Mouse (Mus musculus): ENCODE results near the gene Vasn.

Vasn gene

DNA sequence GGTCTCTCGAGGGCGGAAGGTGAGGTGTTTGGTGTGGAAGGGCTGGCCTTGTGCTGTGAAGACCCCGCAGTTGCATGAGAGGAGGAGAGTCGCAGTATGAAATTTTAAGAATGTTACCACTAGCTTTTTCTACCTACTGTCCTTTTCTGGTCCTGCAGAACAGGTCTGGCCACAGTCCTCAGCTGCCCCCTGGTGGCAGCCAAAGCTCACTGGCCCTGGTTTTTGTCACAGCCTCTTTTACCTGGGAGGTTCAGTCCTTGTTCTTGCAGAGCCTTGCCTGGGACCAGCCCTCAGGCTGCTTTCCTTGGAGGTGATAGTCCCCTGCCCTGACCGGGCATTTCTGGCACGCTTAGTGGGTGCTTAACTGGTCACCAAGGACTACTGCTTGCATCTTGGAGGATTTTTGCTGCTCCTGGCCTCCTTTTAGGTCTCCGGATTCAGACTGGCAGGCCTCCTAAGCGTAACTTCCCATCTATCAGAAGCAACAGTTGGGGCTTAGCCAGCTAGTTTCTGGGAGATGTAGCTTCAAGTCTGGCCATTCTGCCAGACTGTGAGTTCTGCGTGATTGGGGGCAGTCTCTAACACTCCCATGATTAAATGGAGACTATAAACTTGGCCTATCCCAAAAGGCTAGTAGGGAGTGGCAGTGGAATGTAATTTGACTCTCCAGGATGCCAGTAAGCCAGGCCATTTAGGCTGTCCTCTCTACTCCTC, 31.8 kb upstream of the Vasn start:
- peak; percentile 71 to 76 for DNase-seq (ENCODE audit: low spot score in 2 of 2)

DNA sequence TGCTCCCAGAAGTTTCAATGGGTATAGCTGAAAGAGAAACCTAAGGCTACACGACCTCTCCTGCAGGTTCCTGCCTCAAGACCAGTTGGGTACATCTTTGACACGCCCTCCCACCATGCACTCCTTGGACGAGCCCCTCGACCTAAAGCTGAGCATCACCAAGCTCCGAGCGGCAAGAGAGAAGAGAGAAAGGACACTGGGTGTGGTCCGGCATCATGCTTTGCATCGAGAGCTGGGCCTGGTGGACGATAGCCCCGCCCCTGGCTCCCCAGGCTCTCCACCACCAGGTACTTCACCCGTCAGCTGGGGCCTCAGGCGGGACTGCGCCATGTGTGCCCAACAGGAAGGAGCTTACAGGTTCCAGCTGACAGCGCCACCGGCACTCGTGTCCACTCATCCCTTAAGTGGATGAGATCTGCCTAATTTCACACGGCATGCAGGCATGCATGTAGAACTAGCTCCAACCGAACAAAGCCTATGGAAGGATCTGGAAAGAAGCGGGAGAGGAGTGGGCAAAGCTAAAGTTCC, 31.1 kb upstream of the Vasn start:
- DNase-seq (ENCODE audit: low spot score in 2 of 2) = no peak

- no peak for DNase-seq (ENCODE audit: low spot score in 2 of 2)
Measured at GRCm38 (mm10) chr16:4611193-4611592, 28.5 kb upstream of the Vasn start.

DNA sequence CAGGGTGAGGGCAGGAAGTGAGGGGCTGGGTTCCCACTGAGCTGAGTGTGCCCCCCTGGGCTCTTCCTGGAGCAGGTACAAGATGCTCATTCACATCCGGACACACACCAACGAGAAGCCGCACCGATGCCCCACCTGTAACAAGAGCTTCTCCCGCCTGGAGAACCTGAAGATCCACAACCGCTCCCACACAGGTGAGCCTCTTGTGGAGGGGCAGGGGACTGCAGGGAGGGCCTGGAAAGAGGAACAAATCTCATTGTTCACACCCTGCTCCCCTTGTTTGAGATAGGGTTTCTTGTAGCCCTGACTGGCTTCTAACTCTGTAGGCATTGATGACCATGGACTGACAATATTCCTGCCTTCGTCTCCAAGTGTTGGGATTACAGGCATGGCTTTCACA, 28.1 kb upstream of the Vasn start:
- no peak for DNase-seq (ENCODE audit: low spot score in 2 of 2)

DNA sequence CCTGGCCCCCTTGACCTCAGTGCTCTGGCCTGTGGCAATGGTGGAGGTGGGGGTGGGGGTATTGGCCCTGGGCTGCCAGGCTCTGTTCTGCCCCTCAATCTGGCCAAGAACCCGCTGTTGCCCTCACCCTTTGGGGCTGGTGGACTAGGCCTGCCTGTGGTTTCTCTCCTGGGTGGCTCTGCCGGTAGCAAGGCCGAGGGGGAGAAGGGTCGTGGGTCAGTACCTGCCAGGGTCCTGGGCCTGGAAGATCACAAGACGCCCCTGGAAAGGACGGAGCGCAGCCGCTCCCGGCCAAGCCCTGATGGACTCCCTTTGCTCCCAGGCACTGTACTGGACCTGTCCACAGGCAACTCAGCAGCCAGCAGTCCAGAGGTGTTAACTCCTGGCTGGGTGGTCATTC, 26.0 kb upstream of the Vasn start:
- DNase-seq (ENCODE audit: low spot score in 2 of 2) = no peak

DNA sequence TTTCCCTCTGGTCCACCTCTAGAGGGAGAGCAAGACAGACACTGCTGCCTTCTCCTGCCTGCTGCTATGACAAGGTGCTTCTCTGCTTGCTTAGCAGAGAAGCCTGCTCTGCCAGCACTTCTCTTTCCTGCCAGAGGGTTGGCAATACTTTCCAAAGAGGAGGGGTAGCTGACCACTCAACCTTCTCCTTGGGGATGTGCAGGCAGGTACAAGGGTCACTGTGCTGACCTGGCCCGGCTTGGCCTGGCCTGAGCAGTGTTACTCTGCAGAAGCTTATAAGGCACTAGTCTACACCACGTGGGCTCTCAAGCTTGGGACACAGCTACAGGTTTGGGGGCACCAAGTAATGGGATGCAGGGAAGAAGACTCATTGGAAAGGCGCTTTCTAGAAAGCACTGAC, 25.1 kb upstream of the Vasn start:
- no peak for DNase-seq (ENCODE audit: low spot score in 2 of 2)

DNA sequence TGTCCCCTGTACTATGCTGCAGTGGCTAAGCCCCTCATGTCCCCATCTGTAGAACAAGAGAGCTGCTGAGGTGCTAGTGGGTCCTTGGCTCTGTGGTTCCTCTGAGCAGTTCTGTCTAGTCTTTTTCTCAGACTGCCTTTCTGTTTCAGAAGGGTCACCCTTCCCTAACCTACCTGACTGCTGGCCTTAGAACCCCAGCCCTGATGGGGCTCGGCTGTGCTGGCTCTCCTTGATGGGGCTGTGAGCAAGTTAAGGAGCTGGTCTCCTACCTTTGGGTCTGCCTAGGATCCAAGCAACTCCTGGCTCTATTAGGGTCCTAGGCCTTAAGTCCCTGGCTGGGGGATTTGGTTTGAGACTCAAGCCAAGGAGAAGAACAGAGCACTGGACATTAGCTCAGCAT, 24.4 kb upstream of the Vasn start:
- no peak for DNase-seq (ENCODE audit: low spot score in 2 of 2)

GRCm38 (mm10) chr16:4616829-4617228, 22.9 kb upstream of the Vasn start:
- DNase-seq (ENCODE audit: low spot score in 2 of 2) = no peak

DNA sequence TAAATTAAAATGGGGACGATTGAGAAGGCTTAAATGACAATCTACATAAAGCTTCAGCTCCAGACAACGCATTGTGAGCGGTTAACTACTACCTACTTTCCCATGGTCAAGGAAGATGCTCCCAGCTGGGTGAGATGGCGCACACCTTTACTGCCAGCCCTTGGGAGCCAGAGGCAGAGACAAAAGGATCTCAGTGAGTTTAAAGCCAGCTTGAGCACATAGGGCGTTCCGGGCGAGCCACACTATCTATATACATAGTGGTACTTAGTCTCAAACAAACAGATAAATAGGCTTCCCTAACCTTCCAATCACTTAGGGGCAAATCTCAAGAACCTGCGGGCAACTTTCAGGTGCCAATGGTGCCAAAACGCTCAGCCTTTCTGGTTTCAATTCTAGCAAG, 15.7 kb upstream of the Vasn start:
- DNase-seq (ENCODE audit: low spot score in 2 of 2) = no peak

GRCm38 (mm10) chr16:4624481-4625110, 15.1 kb upstream of the Vasn start, which contains the start of gene Pam16:
Pam16 (minus strand) TSS chr16:4624988.
- peak; percentile 85 to 87 for DNase-seq (ENCODE audit: low spot score in 2 of 2)

DNA sequence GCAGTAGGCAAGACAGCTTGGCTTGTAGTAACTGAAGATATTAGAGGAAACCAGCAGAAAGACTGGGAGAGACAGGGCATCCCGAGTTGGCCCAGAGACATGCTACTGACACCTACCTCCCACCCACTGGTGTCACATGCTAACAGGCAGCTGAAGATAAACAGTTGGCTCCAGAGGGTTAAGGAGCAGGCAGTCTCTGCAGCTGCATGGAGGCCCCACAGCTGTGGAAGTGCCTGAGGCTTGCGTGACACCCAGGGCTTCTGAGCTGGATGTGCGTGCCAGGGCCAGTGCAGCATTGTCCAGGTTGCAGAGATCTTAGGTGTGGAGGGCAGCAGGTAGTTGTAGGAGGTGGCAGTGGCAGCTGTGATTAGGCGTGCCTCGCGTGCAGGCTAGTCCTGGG, 12.6 kb upstream of the Vasn start:
- no peak for DNase-seq (ENCODE audit: low spot score in 2 of 2)

- DNase-seq (ENCODE audit: low spot score in 2 of 2) = no peak
Measured at GRCm38 (mm10) chr16:4628898-4629419, 10.8 kb upstream of the Vasn start.

DNA sequence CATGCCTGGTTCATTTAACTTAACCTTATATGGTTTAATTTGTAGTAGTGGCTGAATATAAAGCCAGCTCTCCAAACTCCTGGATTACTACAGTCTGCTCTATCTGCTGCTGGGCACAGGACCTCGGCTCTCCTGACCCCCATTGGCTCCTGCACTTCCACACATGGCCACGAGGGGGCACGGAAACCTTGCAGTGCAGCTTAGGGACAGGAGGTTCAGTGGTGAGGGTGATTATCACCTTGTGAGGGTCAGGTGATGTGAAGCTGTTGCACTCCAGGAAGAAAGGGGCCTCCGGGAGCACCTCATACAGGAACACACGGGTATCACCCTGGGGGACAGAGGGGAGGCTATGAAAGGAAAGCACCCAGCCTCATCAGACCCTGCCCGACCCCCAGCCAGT, 9.8 kb upstream of the Vasn start:
- peak in 1 of 2 experiments; percentile 68 for DNase-seq (ENCODE audit: low spot score in 2 of 2)

DNA sequence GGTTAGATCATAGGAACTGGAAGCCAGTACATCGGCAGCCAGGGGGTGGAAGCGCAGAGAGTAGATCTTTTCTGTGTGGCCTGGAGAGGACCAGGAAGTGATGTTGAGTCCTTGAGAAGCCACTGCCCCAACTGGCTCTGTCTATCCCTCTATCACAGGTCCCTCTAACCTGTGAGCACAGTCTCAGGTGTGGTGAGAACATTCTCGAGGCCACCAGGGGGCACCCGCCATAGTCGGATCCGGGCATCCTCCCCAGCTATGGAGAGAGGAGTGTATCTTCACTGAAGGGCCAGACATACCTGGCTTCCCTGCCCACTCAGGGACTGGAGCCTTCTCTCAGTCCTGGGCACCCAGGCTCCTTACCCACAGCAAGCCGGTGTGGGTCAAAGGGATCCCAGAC, 7.7 kb upstream of the Vasn start:
- no peak for DNase-seq (ENCODE audit: low spot score in 2 of 2)

DNA sequence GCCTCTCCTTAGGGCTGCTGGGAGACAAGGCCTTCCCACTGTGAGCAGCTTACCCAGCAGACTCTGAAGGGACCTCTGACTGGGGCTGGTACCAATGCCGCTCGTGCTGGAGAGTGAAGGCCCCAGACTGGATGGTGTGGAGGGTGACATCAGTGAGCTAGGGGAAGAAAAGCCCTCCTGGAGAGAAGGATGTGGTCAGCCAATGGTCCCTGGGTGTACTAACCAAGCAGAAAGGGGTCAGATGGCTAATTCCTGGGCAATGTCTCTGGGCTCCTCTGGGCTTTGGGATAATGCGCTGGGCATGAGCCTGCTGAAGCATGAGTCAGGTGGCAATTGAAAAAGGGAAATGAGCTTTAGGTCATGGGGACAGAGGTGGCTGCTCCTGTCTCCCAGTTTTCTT, 6.1 kb upstream of the Vasn start:
- DNase-seq (ENCODE audit: low spot score in 2 of 2) = no peak

DNA sequence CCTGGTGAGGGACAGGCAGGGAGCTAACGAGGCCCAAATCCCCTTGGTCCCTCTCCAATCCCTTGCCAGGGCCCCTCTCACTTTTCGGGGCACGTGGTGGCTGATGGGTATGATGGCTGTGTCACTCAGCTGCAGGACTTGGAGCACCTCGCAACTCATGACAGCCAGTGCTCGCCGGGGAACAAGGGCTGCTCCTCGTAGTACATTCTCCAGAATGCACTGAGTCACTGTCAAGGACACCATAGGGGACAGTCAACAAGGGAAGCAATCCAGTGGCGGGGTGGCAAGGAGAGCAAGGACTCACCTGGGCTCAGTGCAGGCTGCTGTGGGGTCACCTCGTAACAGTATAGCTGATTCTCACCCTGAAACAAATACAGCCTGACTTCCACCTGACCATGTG, 5.1 kb upstream of the Vasn start:
- DNase-seq (ENCODE audit: low spot score in 2 of 2) = no peak

DNA sequence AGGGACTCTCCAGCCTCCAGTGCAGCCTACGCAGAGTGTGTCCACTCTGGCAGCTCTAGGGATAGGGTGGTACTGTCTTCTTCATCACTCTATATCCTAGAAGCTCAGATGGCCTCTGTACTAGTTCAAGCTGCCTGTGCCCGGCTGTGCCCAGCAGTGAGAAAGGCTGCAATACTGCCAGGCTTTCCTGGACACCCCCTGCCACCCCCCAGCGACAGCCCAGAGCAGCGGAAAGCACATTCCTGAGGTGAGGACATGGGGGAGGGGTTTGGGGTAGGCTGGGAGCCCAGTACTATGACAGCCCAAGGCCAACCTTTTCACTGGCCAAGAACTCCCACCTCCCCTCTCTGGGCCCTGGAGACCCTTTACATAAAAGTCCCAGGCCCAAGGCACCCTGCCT, 4.0 kb upstream of the Vasn start:
- DNase-seq (ENCODE audit: low spot score in 2 of 2) = no peak

DNA sequence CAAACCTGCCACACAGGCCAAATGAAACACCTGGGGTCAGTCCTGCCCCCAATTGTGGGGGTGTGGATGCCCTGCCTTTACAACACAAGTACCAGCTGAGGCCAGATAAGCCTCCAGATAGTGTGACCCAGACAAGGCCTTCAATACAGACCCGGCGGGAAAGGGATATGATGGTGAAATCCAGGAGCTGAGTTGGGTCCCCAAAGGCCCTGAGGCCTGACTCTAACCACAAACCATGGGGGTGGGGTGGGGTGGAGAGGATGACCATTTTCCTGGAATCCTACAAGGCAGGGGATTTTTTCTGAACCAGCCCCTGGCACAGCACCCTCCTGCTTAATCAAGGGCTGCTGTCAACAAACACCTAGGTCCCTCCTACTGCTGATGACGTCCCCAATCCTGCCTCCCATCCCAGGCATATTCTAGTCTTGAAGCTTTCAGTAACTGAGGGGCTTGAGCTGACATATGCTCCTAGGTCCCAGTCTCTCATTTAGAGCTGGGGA, 800 bp upstream of the Vasn start:
- DNase-seq (ENCODE audit: low spot score in 2 of 2) = no peak

DNA sequence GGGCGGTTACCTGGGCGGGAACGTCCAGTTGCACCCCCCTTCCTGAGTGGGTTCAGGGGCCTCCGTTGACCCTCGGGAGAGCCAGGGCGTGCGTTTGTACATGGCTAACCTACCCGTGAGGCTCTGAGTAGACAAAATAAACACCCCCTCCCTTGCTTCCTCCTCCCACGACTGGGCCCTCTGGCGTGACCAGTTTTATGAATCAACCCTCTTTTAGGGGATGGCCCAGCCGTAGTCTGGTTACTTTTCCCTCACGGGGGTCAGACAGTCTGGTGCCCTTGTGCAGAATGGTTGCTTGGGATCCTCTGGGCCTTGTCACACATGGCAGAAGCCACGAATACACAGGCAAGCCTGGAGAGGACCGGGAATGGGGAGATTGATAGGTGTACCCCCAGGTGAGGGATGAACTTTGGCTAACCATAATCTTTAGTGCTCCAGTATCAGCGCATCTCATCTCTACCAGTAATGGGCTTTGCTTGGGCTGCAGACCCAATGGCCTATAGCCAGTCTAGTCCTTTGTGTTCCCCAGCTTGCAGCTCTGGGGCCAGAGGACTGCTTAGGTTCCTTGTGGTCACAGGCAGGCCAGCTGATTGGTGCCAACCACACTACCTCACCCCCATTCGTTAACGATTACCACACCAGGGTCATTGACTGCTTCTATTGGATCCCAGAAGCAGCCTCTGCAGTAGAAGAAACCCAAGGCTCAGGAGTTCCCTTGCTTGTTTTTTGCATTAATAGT, 695 bp downstream of the Vasn start:
- no peak for DNase-seq (ENCODE audit: low spot score in 2 of 2)

- no peak for DNase-seq (ENCODE audit: low spot score in 2 of 2)
Measured at GRCm38 (mm10) chr16:4641119-4641838, 1.5 kb downstream of the Vasn start.

DNA sequence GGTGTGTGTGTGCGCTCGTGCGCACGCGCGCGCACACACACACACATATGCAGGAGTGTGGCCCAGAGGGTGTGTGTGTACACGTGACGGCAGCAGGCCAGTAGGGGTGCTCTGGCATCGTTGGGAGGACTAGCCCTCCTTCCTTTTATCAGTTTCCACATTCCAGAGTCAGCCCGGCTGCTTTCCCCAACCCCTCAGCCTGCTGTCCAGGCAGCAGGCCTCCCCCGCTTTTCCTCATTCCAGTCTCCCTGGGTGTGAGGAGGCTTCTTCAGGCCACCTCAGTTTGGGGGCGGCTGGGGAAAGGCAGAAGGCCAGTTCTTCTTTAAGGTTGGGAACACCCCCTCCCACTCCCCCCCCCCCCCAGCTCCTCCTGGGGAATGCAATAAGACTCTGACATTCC, 2.4 kb downstream of the Vasn start:
- DNase-seq (ENCODE audit: low spot score in 2 of 2) = peak; percentile 40 to 58

DNA sequence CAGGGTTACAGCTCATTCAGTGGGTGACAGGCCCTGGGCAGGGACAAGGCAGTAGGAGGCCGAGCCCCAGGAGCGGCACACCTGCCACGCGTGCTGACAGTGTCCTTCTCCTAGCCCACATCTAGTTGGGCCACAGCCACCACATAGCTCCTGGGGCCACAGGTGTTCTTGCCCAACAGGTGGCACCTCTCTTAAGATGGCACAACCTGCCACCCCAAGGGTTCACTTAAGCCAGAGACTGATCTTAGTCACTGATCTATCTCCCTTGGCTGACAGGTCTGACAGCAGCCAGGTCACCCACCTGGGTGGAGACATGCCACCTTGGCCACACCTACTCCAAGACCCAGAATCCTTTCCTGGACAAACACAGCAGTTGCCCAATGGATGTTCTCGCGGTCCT, 3.2 kb downstream of the Vasn start:
- no peak for DNase-seq (ENCODE audit: low spot score in 2 of 2)

All from frontal cortex, postnatal 14 days (tissue).